Mouse (Mus musculus): Measurements from ENCODE around the gene Glud1. TPM values are rescaled to one million over a fixed set of nuclear protein-coding genes. Genes with fewer than 3 reads are reported as not detected.

Glud1 gene
- polyA plus RNA-seq, 1 experiment from 2014 or later: 72.7 TPM

Other genes starting within 250 kb of the Glud1 start
- gene Anxa8, start 224.7 kb upstream of the Glud1 start, polyA plus RNA-seq (2014; fragmentation: Nextera tagmentation; extraction: Ambion mirVana): 25.3 and 34.6 TPM in 2 replicates
- not detected in 2 replicates for gene A630023A22Rik, start 208.0 kb upstream of the Glud1 start, polyA plus RNA-seq (2014; fragmentation: Nextera tagmentation; extraction: Ambion mirVana)
- 0.26 TPM in 1 of 2 replicates, not detected in the other for gene Npy4r, start 158.2 kb upstream of the Glud1 start, polyA plus RNA-seq (2014; fragmentation: Nextera tagmentation; extraction: Ambion mirVana)
- gene Gprin2, start 109.1 kb upstream of the Glud1 start, polyA plus RNA-seq (2014; fragmentation: Nextera tagmentation; extraction: Ambion mirVana): 0.84 and 1.1 TPM in 2 replicates
- 0.25 and 0.60 TPM in 2 replicates for gene Syt15, start 91.1 kb upstream of the Glud1 start, polyA plus RNA-seq (2014; fragmentation: Nextera tagmentation; extraction: Ambion mirVana)
- gene Shld2, start 234 bp upstream of the Glud1 start, polyA plus RNA-seq (2014; fragmentation: Nextera tagmentation; extraction: Ambion mirVana): 9.8 and 13.5 TPM in 2 replicates
- 13.0 and 40.1 TPM in 2 replicates for gene Fam25c, start 44.7 kb downstream of the Glud1 start, polyA plus RNA-seq (2014; fragmentation: Nextera tagmentation; extraction: Ambion mirVana)
- 74.9 and 76.8 TPM in 2 replicates for gene Sncg, start 64.1 kb downstream of the Glud1 start, polyA plus RNA-seq (2014; fragmentation: Nextera tagmentation; extraction: Ambion mirVana)
- gene Mmrn2, start 64.7 kb downstream of the Glud1 start, polyA plus RNA-seq (2014; fragmentation: Nextera tagmentation; extraction: Ambion mirVana): 8.2 and 8.6 TPM in 2 replicates
- 65.0 and 68.7 TPM in 2 replicates for gene Bmpr1a, start 192.6 kb downstream of the Glud1 start, polyA plus RNA-seq (2014; fragmentation: Nextera tagmentation; extraction: Ambion mirVana)
- not detected in 2 replicates for gene 9230112D13Rik, start 212.1 kb downstream of the Glud1 start, polyA plus RNA-seq (2014; fragmentation: Nextera tagmentation; extraction: Ambion mirVana)